Mouse (Mus musculus) neural tube, embryonic 14.5 days (tissue): ENCODE data around the gene Fgf10. TPM values are rescaled to one million over a fixed set of nuclear protein-coding genes. Genes with fewer than 3 reads are reported as not detected.

Source experiments
- ATAC-seq: fragments of 200-750 bp; cut with Nextera tagmentation; 2 replicates; pipeline ENCODE4 v1.8.0; 2017; ENCODE audit warnings: low read depth, mild to moderate bottlenecking, moderate TSS enrichment, moderate library complexity
- H3K27ac ChIP-seq: fragments of 300-500 bp; sonication (generic); 2 replicates; pipeline ENCODE4 v1.5.1; 2014; ENCODE audit warnings: low read depth, mild to moderate bottlenecking, control low read depth, low read length, moderate library complexity, mixed read lengths
- H3K27me3 ChIP-seq: fragments of 300-500 bp; sonication (generic); 2 replicates; pipeline ENCODE4 v1.6.1; 2014; ENCODE audit warnings: low read length; ENCODE audit not compliant: control insufficient read depth, insufficient read depth
- H3K36me3 ChIP-seq: fragments of 300-500 bp; sonication (generic); 2 replicates; pipeline ENCODE4 v1.6.1; 2014; ENCODE audit warnings: low read length, mixed read lengths; ENCODE audit not compliant: control insufficient read depth, insufficient read depth
- H3K4me1 ChIP-seq: fragments of 300-500 bp; sonication (generic); 2 replicates; pipeline ENCODE4 v1.6.1; 2014; ENCODE audit warnings: low read length; ENCODE audit not compliant: control insufficient read depth, insufficient read depth
- H3K4me2 ChIP-seq: fragments of 300-500 bp; sonication (generic); 2 replicates; pipeline ENCODE4 v1.6.1; 2014; ENCODE audit warnings: mild to moderate bottlenecking, low read depth, low read length, control low read depth
- H3K4me3 ChIP-seq: fragments of 300-500 bp; sonication (generic); 2 replicates; pipeline ENCODE4 v1.5.1; 2014; ENCODE audit warnings: low read depth, low read length, control low read depth, mixed read lengths
- H3K9ac ChIP-seq: fragments of 300-500 bp; sonication (generic); replicated peaks from 2 replicates; pipeline ENCODE4 v1.6.1; 2014; ENCODE audit warnings: low read depth, mild to moderate bottlenecking, control low read depth, low read length, mixed read lengths
- H3K9me3 ChIP-seq: fragments of 300-500 bp; sonication (generic); 2 replicates; pipeline ENCODE4 v1.6.1; 2016; ENCODE audit warnings: low read length; ENCODE audit not compliant: control insufficient read depth
- WGBS: fragments of 180-500 bp; shearing (Covaris S2); extraction: QIAGEN DNeasy Blood & Tissue Kit; methylation state at CpG from one replicate; pipeline ENCODE4 v1.1.7; 2014; 5-methylcytosine and 5-hydroxymethylcytosine counted together
- polyA plus RNA-seq: library from polyadenylated mRNA; unstranded; fragments of >200 nt; fragmentation: Nextera tagmentation; extraction: Ambion mirVana; gene quantifications from 2 replicates; pipeline ENCODE4 v1.2.1, GENCODE M21; 2014

Fgf10 gene
- polyA plus RNA-seq, result 2.0 and 2.1 TPM in 2 replicates

DNA sequence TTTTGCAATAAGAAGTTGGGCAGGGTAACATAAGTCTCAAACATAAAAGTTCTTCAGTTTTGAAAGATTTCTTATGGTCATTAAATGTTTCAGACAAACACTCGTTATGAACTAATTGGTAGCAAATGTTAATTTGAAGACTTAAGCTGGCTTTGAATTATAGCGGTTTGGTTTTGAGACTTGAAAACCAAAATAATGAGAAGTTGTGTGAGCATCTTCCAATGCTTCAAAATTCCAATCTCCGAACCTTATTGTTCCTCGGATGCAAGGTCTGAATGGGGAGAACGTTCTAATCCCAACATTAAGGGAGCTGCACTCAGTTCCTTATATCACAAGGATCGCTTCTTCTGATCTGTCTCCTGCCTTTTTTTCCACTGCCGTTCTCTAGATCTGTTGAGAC is at the start of gene Fgf10:
TSS of gene Fgf10 (plus strand) at position 301 of the 400 bp plus-strand sequence.
- no peak within 1 kb of the TSS for H3K27ac ChIP-seq
- H3K4me1 ChIP-seq, result no peaks in the 10 kb centered on the region
- no peaks in the 10 kb centered on the region for H3K9me3 ChIP-seq
- no peak within 1 kb of the TSS for H3K9ac ChIP-seq
- H3K4me2 ChIP-seq, result no peak within 1 kb of the TSS
- no peak for ATAC-seq
- 91% methylated on average over 7 of the region's 7 CpGs for WGBS
- no peaks in the 10 kb centered on the region for H3K27me3 ChIP-seq
- no peak within 1 kb of the TSS for H3K4me3 ChIP-seq
- no peaks in the 10 kb centered on the region for H3K36me3 ChIP-seq

DNA sequence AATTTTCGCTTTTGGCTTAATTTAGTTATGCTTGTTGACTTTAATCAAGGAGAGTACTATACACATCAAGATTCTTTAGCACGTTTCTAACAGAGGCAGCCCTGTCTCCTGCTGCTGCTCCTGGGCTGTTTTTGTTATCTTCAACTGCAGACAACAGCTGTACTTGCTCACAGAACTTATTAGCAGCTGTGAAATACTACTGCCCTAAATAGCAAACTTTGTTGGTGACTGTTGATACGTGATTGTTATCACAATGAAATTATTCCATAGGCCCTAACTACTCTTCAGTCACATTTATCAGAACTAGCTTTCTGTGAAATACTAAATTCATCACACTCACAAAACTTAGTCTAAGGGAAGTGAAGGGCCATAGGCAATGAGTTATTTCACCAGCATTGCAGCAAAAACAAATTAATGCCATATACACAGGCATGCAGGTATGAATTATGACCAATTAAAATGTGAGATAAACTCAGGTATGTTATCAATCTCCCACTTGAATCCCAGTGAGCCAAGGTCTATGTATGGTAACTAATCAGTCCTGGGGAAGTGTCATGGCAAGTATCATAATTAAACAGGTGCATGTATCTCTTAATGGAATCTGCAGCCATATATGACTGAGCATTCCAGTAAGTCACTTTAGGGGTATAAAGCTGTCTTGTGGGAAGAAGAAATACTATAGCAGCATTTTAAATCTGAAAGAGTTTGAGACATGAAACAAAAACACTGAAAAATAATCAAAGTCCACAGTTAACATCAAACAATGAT is 39.7 kb upstream of the Fgf10 start:
- Histone ChIP-seq H3K4me1 (no peaks in the 10 kb centered on the region), H3K27me3 (no peaks in the 10 kb centered on the region), H3K9me3 (no peaks in the 10 kb centered on the region), H3K27ac (no peak overlapping the region), H3K4me2 (no peak overlapping the region), H3K36me3 (no peaks in the 10 kb centered on the region), H3K4me3 (no peak overlapping the region), H3K9ac (no peak overlapping the region)
- WGBS, result 61% methylated on average over 3 of the region's 3 CpGs
- no peak for ATAC-seq

- WGBS, result 88% methylated on average over 2 of the region's 2 CpGs
- Histone ChIP-seq H3K4me1 (no peaks in the 10 kb centered on the region), H3K4me2 (no peak overlapping the region), H3K27me3 (no peaks in the 10 kb centered on the region), H3K9ac (no peak overlapping the region), H3K27ac (no peak overlapping the region), H3K4me3 (no peak overlapping the region), H3K9me3 (no peaks in the 10 kb centered on the region), H3K36me3 (no peaks in the 10 kb centered on the region)
- no peak for ATAC-seq
Measured at GRCm38 (mm10) chr13:118631500-118631899, 38.1 kb upstream of the Fgf10 start.

- no peak overlapping the region for H3K9ac ChIP-seq
- H3K9me3 ChIP-seq, result no peaks in the 10 kb centered on the region
- no peak overlapping the region for H3K4me2 ChIP-seq
- ATAC-seq, result no peak
- no peak overlapping the region for H3K4me3 ChIP-seq
- no peaks in the 10 kb centered on the region for H3K27me3 ChIP-seq
- WGBS, result 98% methylated on average over 5 of the region's 5 CpGs
- no peaks in the 10 kb centered on the region for H3K36me3 ChIP-seq
- no peaks in the 10 kb centered on the region for H3K4me1 ChIP-seq
- H3K27ac ChIP-seq, result no peak overlapping the region
Measured at GRCm38 (mm10) chr13:118636047-118636446, 33.5 kb upstream of the Fgf10 start.

DNA sequence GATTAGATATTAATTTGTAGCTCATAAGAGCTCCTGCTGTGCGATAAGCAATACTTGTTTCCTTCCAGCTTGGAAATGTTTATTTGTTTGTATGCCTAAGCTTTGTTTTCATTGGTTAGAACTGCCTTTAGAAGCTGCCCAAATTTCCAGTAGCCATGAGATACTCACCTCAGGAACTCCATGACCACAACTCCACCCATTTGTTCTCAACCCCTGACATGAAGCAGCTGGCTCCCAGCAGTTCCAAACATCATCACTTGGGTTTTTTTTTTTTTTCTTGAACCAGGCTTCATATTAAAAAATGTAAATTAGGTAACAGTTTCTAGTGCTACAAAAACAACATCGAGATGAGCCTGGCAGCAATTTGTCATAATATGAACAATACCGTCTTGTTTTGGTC is 27.0 kb upstream of the Fgf10 start:
- H3K36me3 ChIP-seq, result no peaks in the 10 kb centered on the region
- no peak overlapping the region for H3K9ac ChIP-seq
- no peaks in the 10 kb centered on the region for H3K4me1 ChIP-seq
- no peaks in the 10 kb centered on the region for H3K9me3 ChIP-seq
- H3K27me3 ChIP-seq, result no peaks in the 10 kb centered on the region
- ATAC-seq, result no peak
- H3K4me2 ChIP-seq, result no peak overlapping the region
- H3K27ac ChIP-seq, result no peak overlapping the region
- H3K4me3 ChIP-seq, result no peak overlapping the region
- 80% methylated on average over 3 of the region's 3 CpGs for WGBS

DNA sequence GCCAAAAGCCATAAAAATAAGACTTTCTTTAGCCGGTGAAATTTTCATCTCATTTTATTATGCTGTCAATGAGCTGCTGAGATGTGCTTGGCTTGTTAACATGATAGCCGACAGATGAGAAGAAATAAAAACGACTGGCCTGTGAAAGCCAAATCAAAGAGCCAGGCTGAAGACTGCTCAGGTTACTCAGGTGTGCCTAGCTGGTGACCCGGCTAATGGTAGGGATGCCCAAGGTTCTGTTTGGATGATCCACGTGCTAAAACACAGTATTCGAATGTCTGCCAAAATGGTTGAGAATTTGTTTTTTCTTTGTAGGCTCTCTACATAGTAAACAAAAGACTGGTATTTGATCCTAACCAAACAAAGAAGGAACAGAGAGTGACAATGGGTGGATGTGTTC is 26.5 kb upstream of the Fgf10 start:
- no peak overlapping the region for H3K4me3 ChIP-seq
- H3K27ac ChIP-seq, result no peak overlapping the region
- H3K4me2 ChIP-seq, result no peak overlapping the region
- no peaks in the 10 kb centered on the region for H3K27me3 ChIP-seq
- H3K9ac ChIP-seq, result no peak overlapping the region
- H3K4me1 ChIP-seq, result no peaks in the 10 kb centered on the region
- WGBS, result 70% methylated on average over 6 of the region's 6 CpGs
- H3K9me3 ChIP-seq, result no peaks in the 10 kb centered on the region
- no peak for ATAC-seq
- no peaks in the 10 kb centered on the region for H3K36me3 ChIP-seq

GRCm38 (mm10) chr13:118656991-118657390 is 12.6 kb upstream of the Fgf10 start:
- H3K27ac ChIP-seq, result no peak overlapping the region
- H3K4me1 ChIP-seq, result no peaks in the 10 kb centered on the region
- H3K9ac ChIP-seq, result no peak overlapping the region
- no peak overlapping the region for H3K4me3 ChIP-seq
- no peaks in the 10 kb centered on the region for H3K27me3 ChIP-seq
- H3K4me2 ChIP-seq, result no peak overlapping the region
- no peaks in the 10 kb centered on the region for H3K9me3 ChIP-seq
- no peak for ATAC-seq
- 62% methylated on average over 5 of the region's 5 CpGs for WGBS
- H3K36me3 ChIP-seq, result no peaks in the 10 kb centered on the region

DNA sequence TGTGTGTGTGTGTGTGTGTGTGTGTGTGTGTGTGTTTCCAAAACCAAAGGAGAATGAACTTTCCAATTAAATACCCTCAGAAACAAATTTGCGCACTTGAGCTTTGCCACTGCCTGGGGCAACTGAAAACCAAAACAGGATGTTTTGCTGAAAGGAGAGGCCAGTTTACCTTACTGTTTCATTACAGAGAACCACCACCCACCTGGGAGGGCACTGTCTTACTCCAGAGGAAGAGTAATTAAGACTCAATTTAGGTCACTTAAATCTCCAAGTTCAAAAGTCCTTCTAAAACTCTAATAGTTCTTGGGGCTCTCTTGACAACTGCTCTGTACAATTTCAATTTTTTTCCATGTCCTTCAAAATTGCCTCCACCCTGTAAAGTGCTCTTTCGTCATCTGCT is 11.6 kb upstream of the Fgf10 start:
- no peaks in the 10 kb centered on the region for H3K36me3 ChIP-seq
- no peak overlapping the region for H3K4me2 ChIP-seq
- H3K9me3 ChIP-seq, result no peaks in the 10 kb centered on the region
- H3K4me1 ChIP-seq, result no peaks in the 10 kb centered on the region
- no peak overlapping the region for H3K9ac ChIP-seq
- no peak for ATAC-seq
- no peaks in the 10 kb centered on the region for H3K27me3 ChIP-seq
- H3K4me3 ChIP-seq, result no peak overlapping the region
- no peak overlapping the region for H3K27ac ChIP-seq
- WGBS, result 91% methylated on average over 2 of the region's 2 CpGs

DNA sequence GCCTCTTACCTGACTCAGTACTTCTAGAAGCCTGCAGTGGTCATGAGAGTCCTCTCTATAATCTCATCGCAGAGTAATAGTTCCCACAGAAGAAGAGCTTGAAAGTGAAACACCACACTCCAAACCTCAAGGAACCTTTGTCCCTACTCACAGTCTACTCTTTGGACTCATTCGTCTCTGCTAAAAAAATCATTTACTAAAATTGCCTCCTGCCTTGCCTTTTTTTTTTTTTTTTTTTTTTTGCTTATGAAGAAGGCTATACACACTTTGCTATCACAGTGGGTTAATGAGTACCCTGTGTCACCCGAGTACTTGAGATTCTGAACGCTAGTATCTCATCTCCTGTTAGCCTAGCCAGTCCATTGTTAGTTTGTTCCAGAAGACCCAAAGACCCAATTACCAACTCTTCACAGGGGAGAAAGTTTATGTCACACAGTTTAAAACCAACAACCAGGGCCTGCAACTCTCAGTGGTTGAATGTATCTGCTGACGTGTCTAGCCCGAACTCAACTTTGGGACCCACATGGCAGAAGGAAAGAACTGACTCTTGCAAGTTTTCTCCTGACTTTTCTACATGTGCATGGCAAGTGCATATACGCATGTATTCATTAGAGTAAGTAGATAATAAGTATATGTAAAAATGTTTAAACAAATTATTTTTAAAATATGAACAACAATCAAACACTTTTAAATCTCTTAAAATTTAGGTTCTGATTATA is 10.8 kb upstream of the Fgf10 start:
- no peaks in the 10 kb centered on the region for H3K9me3 ChIP-seq
- no peak overlapping the region for H3K9ac ChIP-seq
- H3K4me1 ChIP-seq, result no peaks in the 10 kb centered on the region
- ATAC-seq, result no peak
- no peak overlapping the region for H3K27ac ChIP-seq
- no peak overlapping the region for H3K4me3 ChIP-seq
- H3K27me3 ChIP-seq, result no peaks in the 10 kb centered on the region
- no peak overlapping the region for H3K4me2 ChIP-seq
- 93% methylated on average over 7 of the region's 7 CpGs for WGBS
- no peaks in the 10 kb centered on the region for H3K36me3 ChIP-seq
